Mouse (Mus musculus) layer of hippocampus, adult 2 months (tissue): ENCODE measurements around the gene Plod3. TPM values are rescaled to one million over a fixed set of nuclear protein-coding genes. Genes with fewer than 3 reads are reported as not detected.
A peak's percentile ranks its signal among the peaks of the same experiment; 100 is the strongest.
"Not testable (repeated sequence)": the region's sequence is repeated elsewhere in the genome, so short reads cannot be mapped to it uniquely, and the experiment has no call there.

ENCODE experiments used
- DNase-seq, 2 experiments: peaks; one replicate each; pipeline ENCODE4 v3.0.0; 2022; ENCODE audit warnings: low spot score in 2 of 2
- H3K27ac ChIP-seq: fragments of 200-600 bp; 2 replicates; pipeline ENCODE4 v1.8.1; 2022
- H3K4me3 ChIP-seq: fragments of 200-600 bp; 2 replicates; pipeline ENCODE4 v1.8.1; 2022; ENCODE audit warnings: mild to moderate bottlenecking
- CTCF ChIP-seq: fragments of 200-600 bp; conservative IDR thresholded peaks from 2 replicates; pipeline ENCODE4 v1.8.1; 2022; ENCODE audit warnings: antibody characterized with exemption, mild to moderate bottlenecking, moderate library complexity
- long read RNA-seq, 2 experiments: library from polyadenylated mRNA; stranded (forward); transcript quantifications; one replicate each; pipeline ENCODE4 v2.0.0; 2021; ENCODE audit warnings: borderline mapping rate in 2 of 2
- total RNA-seq, 2 experiments: library from RNA; stranded (reverse); gene quantifications; 2 replicates each; pipeline ENCODE4 v1.2.3; 2021

Gene Plod3
- 10 to 100 TPM; 37.9 to 39.7 TPM for total RNA-seq
- long read RNA-seq, experiment 1, transcript Plod3-201 (19 exons, 3,280 nt), result major isoform, 24 of 38 reads
- long read RNA-seq, experiment 1, partial matches to known transcripts, result 6 of 38 reads
- long read RNA-seq, experiment 1, other reads (novel, unspliced or antisense), result 8 of 38 reads
- long read RNA-seq, experiment 2, transcript Plod3-201 (19 exons, 3,280 nt), result major isoform, 14 of 27 reads
- long read RNA-seq, experiment 2, partial matches to known transcripts, result 1 of 27 reads
- long read RNA-seq, experiment 2, other reads (novel, unspliced or antisense), result 12 of 27 reads

DNA sequence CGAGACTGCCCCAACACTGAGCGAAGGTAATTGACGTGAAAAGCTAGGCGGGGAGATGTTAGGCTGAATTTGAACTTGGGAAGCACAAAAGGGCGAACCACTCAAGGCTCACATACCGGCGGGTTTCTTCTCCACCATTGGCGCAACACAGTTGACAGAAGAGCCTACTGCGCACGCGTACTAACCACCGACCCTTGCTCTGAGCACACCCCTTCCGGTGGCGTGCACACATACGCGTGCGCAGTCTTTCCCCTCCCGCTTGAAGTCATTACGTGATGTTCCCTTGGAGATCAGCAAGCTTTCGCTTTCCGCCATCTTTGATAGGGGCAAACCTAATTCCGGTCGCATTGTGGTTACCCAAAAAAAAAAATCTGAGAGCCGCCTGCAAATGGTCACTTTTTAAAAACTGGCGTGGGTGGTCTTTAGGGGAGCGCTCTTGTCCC is at the start of gene Plod3:
Gene Plod3, plus strand, starts transcription at position 325 of the 443 bp plus-strand sequence.
- DNase-seq, result peak; percentile 94 to 98
- H3K4me3 ChIP-seq, result peak within 1 kb of the TSS; percentile 99
- TF ChIP-seq CTCF, result 0 out of 2 replicates have a peak, but pooled peaks have one; percentile 16
- peak within 1 kb of the TSS; percentile 98 for H3K27ac ChIP-seq

DNA sequence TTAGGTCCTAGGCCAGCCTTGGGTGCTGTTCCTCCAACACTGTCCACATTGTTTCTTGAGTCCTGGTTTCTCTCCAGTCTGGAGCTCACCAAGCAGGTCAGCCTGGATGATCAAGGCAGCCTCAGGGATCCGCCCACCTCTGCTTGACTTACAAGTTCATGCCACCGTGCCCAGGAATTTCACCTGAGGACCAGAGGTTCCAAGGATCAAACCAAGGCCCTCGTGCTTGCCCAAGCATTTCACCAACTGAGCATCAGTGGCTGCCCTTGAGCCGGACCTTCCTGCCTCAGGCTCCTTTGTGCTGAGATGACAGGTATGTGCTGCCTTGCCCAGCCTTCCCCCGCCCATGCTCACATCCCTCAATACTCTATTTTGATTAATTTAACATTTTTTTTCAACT is 49.2 kb upstream of the Plod3 start:
- no peak for DNase-seq
- no peak for TF ChIP-seq CTCF
- Histone ChIP-seq H3K27ac (no peak overlapping the region), H3K4me3 (no peak overlapping the region)

DNA sequence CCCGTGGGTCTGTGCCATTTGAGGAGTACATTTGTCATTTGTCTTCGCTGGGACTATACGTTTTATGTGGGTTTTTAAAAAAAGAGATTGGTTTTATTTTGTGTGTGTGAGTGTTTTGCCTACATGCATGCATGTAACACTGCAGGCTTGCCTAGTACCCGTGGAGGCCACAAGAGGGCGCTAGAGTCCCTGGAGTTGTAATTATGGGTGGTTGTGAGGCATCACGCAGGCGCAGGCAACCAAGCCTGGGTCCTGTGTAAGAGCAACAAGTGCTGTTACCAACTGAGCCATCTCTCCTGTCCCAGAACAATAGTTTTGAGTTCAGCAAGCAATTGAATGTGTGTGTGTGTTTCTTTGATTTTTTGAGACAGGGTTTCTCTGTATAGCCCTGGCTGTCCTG is 47.5 kb upstream of the Plod3 start:
- Histone ChIP-seq H3K4me3 (no peak overlapping the region), H3K27ac (no peak overlapping the region)
- no peak for DNase-seq
- peak; percentile 71 for TF ChIP-seq CTCF

DNA sequence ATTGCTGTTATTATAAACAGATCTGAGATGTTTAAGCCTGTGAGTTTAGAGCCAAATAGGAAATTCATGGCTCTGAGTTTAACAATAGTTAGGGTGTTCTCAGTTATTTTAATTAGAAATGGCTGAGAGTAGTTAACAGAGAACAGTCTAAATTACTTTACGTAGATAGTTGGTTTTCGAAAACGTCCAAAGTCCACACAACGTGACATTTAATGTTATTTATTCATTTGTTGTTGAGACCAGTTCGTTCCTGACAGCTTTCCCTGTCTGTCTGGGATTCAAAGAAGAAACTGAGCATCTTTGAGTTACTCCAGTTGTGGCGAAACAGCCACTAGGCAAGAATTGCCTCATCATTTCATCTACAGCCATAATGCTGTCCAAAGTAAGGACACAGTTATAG is 46.8 kb upstream of the Plod3 start:
- DNase-seq, H3K27ac ChIP-seq, H3K4me3 ChIP-seq: not testable (repeated sequence)

DNA sequence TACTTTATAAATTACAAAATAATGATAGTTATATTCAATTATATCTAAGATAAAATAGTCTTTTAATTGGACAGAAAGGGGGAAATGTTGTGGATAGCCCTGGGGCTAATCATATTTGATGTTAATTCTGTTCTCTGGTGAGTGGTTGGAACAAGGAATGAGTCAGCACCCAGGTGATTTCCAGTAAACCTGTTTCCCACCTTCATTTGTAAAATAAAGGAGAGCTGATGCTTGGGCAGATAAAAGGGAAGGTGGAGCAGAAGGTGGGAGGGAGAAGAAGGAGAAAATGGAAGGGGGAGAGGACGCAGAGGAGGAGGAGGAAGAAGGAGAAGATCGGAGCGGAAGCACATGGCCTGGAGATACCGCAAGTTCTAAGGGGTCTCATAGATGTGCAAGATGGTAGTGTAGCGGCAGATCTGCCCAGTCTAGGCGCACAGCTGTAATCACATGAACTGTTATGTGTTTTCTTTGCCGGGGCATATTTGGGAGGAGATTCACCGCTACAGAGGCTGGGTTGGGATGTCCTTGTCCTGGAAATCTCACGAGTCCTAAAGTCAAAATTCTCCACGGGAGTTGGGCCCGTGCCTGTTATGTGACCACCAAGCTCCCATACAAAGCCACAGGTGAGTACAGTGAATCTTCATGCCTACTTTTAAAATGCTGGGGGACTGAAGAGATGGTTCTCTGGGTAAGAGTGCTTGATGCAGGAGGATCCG is 45.8 kb upstream of the Plod3 start:
- TF ChIP-seq CTCF, result no peak
- Histone ChIP-seq H3K27ac (no peak overlapping the region), H3K4me3 (no peak overlapping the region)
- no peak for DNase-seq

DNA sequence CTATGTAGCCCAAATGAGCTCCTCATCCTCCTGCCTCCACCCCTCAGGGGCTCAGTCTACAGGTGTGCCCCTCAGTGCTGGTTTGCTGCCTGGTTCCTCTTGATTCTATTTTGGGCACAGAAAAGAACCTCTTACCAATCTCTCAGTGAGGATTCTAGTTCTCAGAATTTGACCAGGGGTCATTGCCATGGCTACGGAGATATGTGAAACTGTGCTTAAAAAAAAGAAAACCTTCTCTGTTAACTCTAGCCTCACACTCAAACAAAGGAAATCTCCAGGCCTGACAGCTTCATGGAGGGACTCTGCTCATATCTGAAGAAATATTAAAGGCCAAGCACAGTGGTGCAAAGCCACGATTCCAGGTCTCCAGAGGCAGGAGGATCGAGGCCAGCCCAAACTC is 44.0 kb upstream of the Plod3 start:
- DNase-seq, result no peak
- Histone ChIP-seq H3K4me3 (no peak overlapping the region), H3K27ac (no peak overlapping the region)
- no peak for TF ChIP-seq CTCF

DNA sequence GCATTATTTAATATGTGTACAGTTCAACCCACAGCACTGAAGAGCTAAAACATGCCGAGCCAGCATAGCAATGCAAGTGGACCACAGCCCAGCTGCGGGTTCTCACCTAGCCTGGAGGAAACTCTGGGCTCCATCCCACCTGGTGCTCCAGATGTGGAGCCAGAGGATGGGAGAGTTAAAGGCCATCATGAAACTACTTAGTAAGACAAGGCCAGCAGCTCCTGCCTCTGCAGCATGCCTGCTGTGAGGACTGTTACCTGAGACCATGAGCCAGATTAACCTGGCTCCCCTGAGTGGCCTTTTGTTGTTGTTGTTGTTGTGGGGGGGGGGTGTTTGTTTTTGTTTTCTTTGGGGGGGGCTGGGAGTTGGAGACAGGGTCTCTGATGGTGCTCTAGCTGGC is 43.4 kb upstream of the Plod3 start:
- no peak for TF ChIP-seq CTCF
- Histone ChIP-seq H3K4me3 (no peak overlapping the region), H3K27ac (no peak overlapping the region)

DNA sequence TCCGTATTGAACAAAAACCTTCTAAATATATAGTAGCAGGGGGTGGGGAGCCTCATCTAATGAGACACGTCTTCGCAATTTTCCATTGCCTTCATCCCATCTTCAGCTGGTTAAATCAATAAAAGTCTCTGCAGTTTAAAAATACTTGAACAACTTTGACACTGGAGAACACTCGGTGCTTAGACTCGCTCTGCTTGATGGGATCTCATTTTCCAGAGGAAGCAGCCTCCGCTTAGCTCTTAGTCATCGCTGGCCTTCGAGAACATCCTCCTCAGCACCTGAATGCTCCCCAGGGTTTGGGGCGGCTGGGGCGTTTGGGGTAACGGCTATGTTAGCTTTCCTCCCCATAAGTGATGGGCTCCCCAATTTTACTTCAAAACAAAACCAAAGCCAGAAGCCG is 41.7 kb upstream of the Plod3 start:
- TF ChIP-seq CTCF, result no peak
- no peak overlapping the region for H3K4me3 ChIP-seq
- no peak overlapping the region for H3K27ac ChIP-seq
- DNase-seq, result no peak

More for the DNA sequence above, 43.4 kb upstream of the Plod3 start:
- no peak for DNase-seq

DNA sequence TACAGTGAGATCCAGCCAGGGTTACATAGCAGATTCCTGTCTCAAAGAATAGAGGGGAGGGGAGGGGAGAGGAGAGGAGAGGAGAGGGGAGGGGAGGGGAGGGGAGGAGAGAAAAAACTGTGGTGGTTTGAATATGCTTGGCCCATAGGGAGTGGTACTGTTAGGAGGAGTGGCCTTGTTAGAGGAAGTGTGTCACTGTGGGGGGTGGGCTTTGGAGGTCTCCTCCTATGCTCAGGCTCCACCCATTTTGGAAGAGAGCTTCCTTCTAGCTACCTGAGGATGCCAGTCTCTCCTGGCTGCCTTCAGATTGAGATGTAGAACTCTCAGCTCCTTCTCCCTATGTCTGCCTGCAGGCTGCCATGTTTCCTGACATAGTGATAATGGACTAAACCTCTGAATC is 38.9 kb upstream of the Plod3 start:
- Histone ChIP-seq H3K4me3 (no peak overlapping the region), H3K27ac (no peak overlapping the region)
- no peak for DNase-seq
- no peak for TF ChIP-seq CTCF

DNA sequence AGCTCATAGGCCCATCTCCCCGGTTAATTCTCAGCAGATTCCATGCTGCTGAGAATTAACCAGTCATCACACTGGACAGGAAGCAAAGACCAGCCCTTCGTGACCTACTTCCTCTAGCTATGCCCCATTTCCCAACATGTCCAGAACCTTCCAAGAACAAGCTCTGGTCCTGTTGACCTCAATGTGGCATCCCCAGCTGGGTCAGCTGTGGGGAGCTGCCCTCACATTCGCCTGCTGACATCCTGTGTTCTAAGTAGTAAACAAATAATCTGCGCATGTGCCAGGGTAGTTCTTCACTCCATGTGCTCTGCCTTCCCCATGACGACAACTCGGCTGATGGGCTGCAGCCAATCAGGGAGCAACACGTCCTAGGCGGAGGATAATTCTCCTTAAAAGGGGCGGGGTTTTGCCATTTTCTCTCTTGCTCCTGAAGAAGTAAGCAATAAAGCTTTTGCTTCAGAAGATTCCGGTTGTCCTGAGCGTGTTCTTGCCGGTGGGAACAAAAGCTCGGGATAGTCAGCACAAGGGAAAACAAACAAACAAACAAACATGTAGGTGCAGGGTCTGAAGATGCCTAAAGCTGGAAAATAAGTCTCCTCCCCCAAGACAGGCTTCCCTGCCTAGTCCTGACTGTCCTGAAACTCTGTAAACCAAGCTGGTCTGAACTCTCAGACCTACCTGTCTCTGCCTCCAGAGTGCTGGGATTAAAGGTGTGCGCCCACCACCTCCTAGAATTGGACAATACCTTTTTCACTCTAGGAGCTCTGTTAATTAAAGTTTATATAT is 37.1 kb upstream of the Plod3 start:
- DNase-seq, H3K4me3 ChIP-seq, H3K27ac ChIP-seq: not testable (repeated sequence)

DNA sequence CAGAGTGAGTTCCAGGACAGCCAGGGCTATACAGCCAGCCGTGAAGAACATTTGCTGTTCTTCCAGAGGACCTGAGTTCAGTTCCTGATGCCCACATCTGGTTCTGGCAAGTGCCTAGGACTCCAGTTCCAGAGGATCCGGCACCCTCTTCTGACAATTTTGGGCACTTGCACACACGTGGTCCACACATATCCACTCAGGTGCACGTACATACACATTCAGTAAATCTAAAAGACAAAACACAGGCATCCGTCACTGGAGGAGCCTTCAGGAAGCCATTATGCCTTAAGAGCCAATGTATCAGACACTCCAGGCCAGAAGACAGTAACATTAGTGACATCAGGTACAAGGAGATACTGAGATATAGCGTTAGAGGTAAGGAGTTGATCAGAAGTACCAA is 36.3 kb upstream of the Plod3 start:
- TF ChIP-seq CTCF, result no peak
- no peak overlapping the region for H3K4me3 ChIP-seq
- DNase-seq, result no peak
- H3K27ac ChIP-seq, result no peak overlapping the region

DNA sequence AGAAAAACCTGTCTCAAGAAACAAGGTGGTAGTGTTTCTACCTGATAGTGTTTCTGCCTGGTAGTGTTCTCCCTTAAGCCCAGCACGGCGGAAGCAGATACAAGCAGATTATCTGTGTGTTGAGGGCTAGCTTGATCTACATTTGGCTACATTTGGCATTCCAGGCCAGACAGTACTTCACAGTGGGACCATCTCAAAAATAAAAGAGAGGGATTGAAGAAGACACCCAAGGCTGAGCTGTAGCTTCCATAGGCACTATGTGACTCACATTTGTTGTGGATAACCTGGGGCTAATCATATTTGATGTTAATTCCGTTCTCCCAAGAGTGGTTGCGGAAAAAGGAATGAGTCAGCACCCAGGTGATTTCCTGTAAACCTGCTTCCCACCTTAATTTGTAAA is 34.7 kb upstream of the Plod3 start:
- Histone ChIP-seq H3K4me3 (no peak overlapping the region), H3K27ac (no peak overlapping the region)
- TF ChIP-seq CTCF, result no peak
- no peak for DNase-seq

DNA sequence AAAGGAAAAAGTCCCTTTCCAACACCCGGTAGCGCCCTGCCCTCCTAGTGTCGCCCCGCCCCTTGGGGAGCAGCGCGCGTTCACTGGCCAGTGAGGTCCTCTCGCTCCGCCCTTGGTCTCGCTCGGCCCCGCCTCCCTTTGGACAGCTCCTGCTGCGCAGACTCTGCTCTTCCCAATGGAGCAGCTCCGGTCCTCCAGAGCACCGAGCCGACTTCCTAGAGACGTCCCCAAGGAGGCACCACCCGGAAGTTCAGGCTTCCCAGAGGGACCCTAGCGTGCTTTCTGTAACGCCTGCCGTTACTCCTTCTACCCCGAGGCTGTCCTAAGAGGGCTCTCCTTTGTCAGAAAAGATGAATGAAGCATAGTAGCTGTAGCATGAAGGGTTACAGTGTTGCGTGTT is 33.8 kb upstream of the Plod3 start, which contains the start of gene Fis1:
Gene Fis1, plus strand, starts transcription at position 261 of the 400 bp plus-strand sequence.
- Histone ChIP-seq H3K27ac (peak within 1 kb of the TSS; percentile 90), H3K4me3 (peak within 1 kb of the TSS; percentile 65)
- DNase-seq, result peak; percentile 96 to 97
- peak; percentile 12; the same call in 1 of the 2 replicates for TF ChIP-seq CTCF
